Comparison of ENCODE assay signal across 23 mouse cellular contexts in genomic region chr14:30200310-30200709, GRCm38 (mm10).
"Had no signal": no experiment of that assay in that cellular context is flagged by ENCODE, and none has a peak within 500 bp of the region (broad histone marks: within the 10 kb centered on the region; RNA-seq: fewer than 3 reads in every experiment).

No protein-coding gene starts in this region.

- H3K27ac ChIP-seq: heart, embryonic 10.5 days; hindbrain, embryonic 10.5 days; hindbrain, embryonic 12.5 days; hindbrain, embryonic 14.5 days; intestine, embryonic 15.5 days; limb, embryonic 12.5 days had no signal

- H3K4me1 ChIP-seq: hindbrain, embryonic 12.5 days; intestine, embryonic 15.5 days had no signal

- H3K4me3 ChIP-seq: heart, embryonic 10.5 days; heart, embryonic 12.5 days; hindbrain, embryonic 10.5 days; hindbrain, embryonic 12.5 days; intestine, embryonic 15.5 days; limb, embryonic 12.5 days had no signal

- DNase-seq: forebrain, postnatal 0 days; gastrocnemius, postnatal 14 days; gastrocnemius, postnatal 36 days; heart, adult 18-20 months; heart, postnatal 10 days; heart, postnatal 4 days; kidney, adult 18-20 months; kidney, adult 8-10 months; kidney, postnatal 10 days; kidney, postnatal 36 days; layer of hippocampus, adult 9-11 months; layer of hippocampus, postnatal 36 days; liver had no signal

- ATAC-seq: forebrain, postnatal 0 days; hindbrain, embryonic 16.5 days; inflammation-experienced regulatory T-cells, adult 6 months; intestine, embryonic 15.5 days; intestine, postnatal 0 days had no signal
